Mouse (Mus musculus) liver, embryonic 14.5 days (tissue): ENCODE results near the gene Cyp1b1. TPM values are rescaled to one million over a fixed set of nuclear protein-coding genes. Genes with fewer than 3 reads are reported as not detected.

Source experiments
- ATAC-seq: fragments of 200-750 bp; cut with Nextera tagmentation; 2 replicates; pipeline ENCODE4 v1.8.0; 2017; ENCODE audit warnings: moderate number of reproducible peaks, mild to moderate bottlenecking, moderate library complexity; ENCODE audit not compliant: insufficient read depth
- DNase-seq, 3 experiments: peaks; one replicate each; pipeline ENCODE4 v3.0.0-alpha.2; 2012 to 2013; ENCODE audit warnings: low read depth in 3 of 3, low spot score in 3 of 3
- H3K27ac ChIP-seq: fragments of 300-500 bp; sonication (generic); 2 replicates; pipeline ENCODE4 v1.5.1; 2014; ENCODE audit warnings: moderate library complexity, mild to moderate bottlenecking, control low read depth, inconsistent platforms
- H3K27me3 ChIP-seq: fragments of 300-500 bp; sonication (generic); 2 replicates; pipeline ENCODE4 v1.6.1; 2014; ENCODE audit warnings: mild to moderate bottlenecking, low read length, moderate library complexity; ENCODE audit not compliant: control insufficient read depth, insufficient read depth
- H3K36me3 ChIP-seq: fragments of 300-500 bp; sonication (generic); replicated peaks from 2 replicates; pipeline ENCODE4 v1.6.1; 2014; ENCODE audit warnings: low read depth; ENCODE audit not compliant: control insufficient read depth, insufficient read depth
- H3K4me1 ChIP-seq, 2 experiments: fragments of 200-500 bp in 1 of 2; fragments of 300-500 bp in 1 of 2; sonication (generic) in 1 of 2; replicated peaks; 2 replicates each; pipeline ENCODE4 v1.6.1; 2012 to 2014; ENCODE audit warnings: antibody characterized with exemption in 1 of 2, inconsistent platforms in 1 of 2, low read length in 1 of 2; ENCODE audit not compliant: control insufficient read depth in 2 of 2, insufficient read depth in 2 of 2
- H3K4me2 ChIP-seq: fragments of 300-500 bp; sonication (generic); 2 replicates; pipeline ENCODE4 v1.6.1; 2014; ENCODE audit warnings: low read depth, mild to moderate bottlenecking, control low read depth, moderate library complexity
- H3K4me3 ChIP-seq, 2 experiments: fragments of 200-500 bp in 1 of 2; fragments of 300-500 bp in 1 of 2; sonication (generic) in 1 of 2; 2 replicates each; pipeline ENCODE4 v1.5.1; 2012 to 2014; ENCODE audit warnings: low read depth in 2 of 2, low read length in 2 of 2, mild to moderate bottlenecking in 2 of 2, control low read depth in 1 of 2, inconsistent platforms in 1 of 2, moderate library complexity in 1 of 2; ENCODE audit not compliant: insufficient read depth in 1 of 2
- H3K9ac ChIP-seq: fragments of 300-500 bp; sonication (generic); replicated peaks from 2 replicates; pipeline ENCODE4 v1.6.1; 2014; ENCODE audit warnings: mild to moderate bottlenecking, control low read depth, moderate library complexity
- H3K9me3 ChIP-seq: fragments of 300-500 bp; sonication (generic); 2 replicates; pipeline ENCODE4 v1.6.1; 2016; ENCODE audit warnings: low read length, mixed read lengths; ENCODE audit not compliant: control insufficient read depth
- CTCF ChIP-seq: IDR thresholded peaks from 2 replicates; pipeline ENCODE4 v1.5.1; 2016; ENCODE audit warnings: antibody characterized with exemption, low read depth, control low read depth
- EP300 ChIP-seq: IDR thresholded peaks from 2 replicates; pipeline ENCODE4 v1.6.1; 2016; ENCODE audit warnings: antibody characterized with exemption, low read depth
- WGBS: fragments of 180-500 bp; shearing (Covaris S2); extraction: QIAGEN DNeasy Blood & Tissue Kit; methylation state at CpG from one replicate; pipeline ENCODE4 v1.1.7; 2014; ENCODE audit not compliant: insufficient replicate concordance; 5-methylcytosine and 5-hydroxymethylcytosine counted together
- polyA plus RNA-seq, 2 experiments: library from polyadenylated mRNA; depleted of rRNA in 1 of 2; stranded (reverse) in 1 of 2; unstranded in 1 of 2; fragments of >200 nt; fragmentation: Nextera tagmentation in 1 of 2; extraction: Ambion mirVana in 1 of 2; gene quantifications; 2 replicates each; pipeline versions ENCODE4 v1.2.1 to v1.2.3; 2012 to 2014

Gene Cyp1b1
- polyA plus RNA-seq, 2 experiments, result 0.13 TPM

- DNase-seq (no peak), ATAC-seq (no peak)
- TF ChIP-seq CTCF, result no peak
- no peak for TF ChIP-seq EP300
- no peaks in the 10 kb centered on the region for H3K9me3 ChIP-seq
- H3K27ac ChIP-seq, result no peak overlapping the region
- no peaks in the 10 kb centered on the region for H3K27me3 ChIP-seq
- peaks cover 0 to 2% of the 10 kb centered on the region in 2 experiments; a peak in 1 of 4 replicates for H3K4me1 ChIP-seq
- H3K9ac ChIP-seq, result no peak overlapping the region; the same call in 1 of the 2 replicates
- WGBS, result 58% methylated on average over 9 of the region's 9 CpGs
- no peak overlapping the region for H3K4me3 ChIP-seq
- H3K36me3 ChIP-seq, result no peaks in the 10 kb centered on the region
- H3K4me2 ChIP-seq, result no peak overlapping the region
These were observed 57.1 kb downstream of the Cyp1b1 start for GRCm38 (mm10) chr17:79657785-79658184.

- Histone ChIP-seq H3K9me3 (no peaks in the 10 kb centered on the region), H3K4me3 (no peak overlapping the region)
- no peak for ATAC-seq
These were observed 60.7 kb downstream of the Cyp1b1 start for GRCm38 (mm10) chr17:79654187-79654586.

GRCm38 (mm10) chr17:79653171-79653570 lies 61.7 kb downstream of the Cyp1b1 start:
- Histone ChIP-seq H3K9me3 (no peaks in the 10 kb centered on the region), H3K4me2 (no peak overlapping the region), H3K9ac (no peak overlapping the region), H3K4me3 (no peak overlapping the region), H3K36me3 (no peaks in the 10 kb centered on the region), H3K4me1 (no peaks in the 10 kb centered on the region), H3K27ac (no peak overlapping the region), H3K27me3 (no peaks in the 10 kb centered on the region)
- no peak for DNase-seq
- no peak for ATAC-seq
- WGBS, result 39% methylated on average over 1 of the region's 1 CpGs
- TF ChIP-seq EP300 (no peak), CTCF (no peak)

More at GRCm38 (mm10) chr17:79654187-79654586, 60.7 kb downstream of the Cyp1b1 start:
- DNase-seq, result no peak
- H3K4me2 ChIP-seq, result no peak overlapping the region
- peaks cover 0 to 2% of the 10 kb centered on the region in 2 experiments; a peak in 1 of 4 replicates for H3K4me1 ChIP-seq
- H3K27ac ChIP-seq, result no peak overlapping the region
- no peaks in the 10 kb centered on the region for H3K36me3 ChIP-seq
- TF ChIP-seq CTCF (no peak), EP300 (no peak)
- no peaks in the 10 kb centered on the region for H3K27me3 ChIP-seq
- H3K9ac ChIP-seq, result no peak overlapping the region
- WGBS, result 55% methylated on average over 3 of the region's 3 CpGs

Other genes with a start within 250 kb of the Cyp1b1 start
- 1.1 and 2.2 TPM in 2 replicates for gene Rmdn2, start 103.2 kb downstream of the Cyp1b1 start, polyA plus RNA-seq (2012; rRNA removed)
- 3.1 and 5.3 TPM in 2 replicates for gene Rmdn2, start 103.2 kb downstream of the Cyp1b1 start, polyA plus RNA-seq (2014; fragmentation: Nextera tagmentation; extraction: Ambion mirVana)
- 13.6 and 19.4 TPM in 2 replicates for gene Atl2, start 181.1 kb upstream of the Cyp1b1 start, polyA plus RNA-seq (2012; rRNA removed)
- gene Atl2, start 181.1 kb upstream of the Cyp1b1 start, polyA plus RNA-seq (2014; fragmentation: Nextera tagmentation; extraction: Ambion mirVana), result 26.4 and 31.2 TPM in 2 replicates